Mouse (Mus musculus) ES-E14 (cell line): ENCODE measurements at regions not wholly inside any gene's neighbourhood (a gene's known extent, or its start where the extent isn't known, plus 50 kb on each side); places are given as distances from the start of the nearest gene placed in this dataset.

ENCODE experiments used
- DNase-seq: peaks from one replicate; pipeline ENCODE4 v3.0.0-alpha.2; 2013; ENCODE audit warnings: low read depth, low spot score
- H3K27ac ChIP-seq: 2 replicates; pipeline ENCODE4 v1.5.1; 2012; ENCODE audit warnings: low read depth, mild to moderate bottlenecking, low read length, moderate library complexity, mixed read lengths; ENCODE audit not compliant: poor library complexity, insufficient read depth, severe bottlenecking
- H3K36me3 ChIP-seq: 2 replicates; pipeline ENCODE4 v1.6.1; 2012; ENCODE audit warnings: mild to moderate bottlenecking, low read length, moderate library complexity, mixed read lengths; ENCODE audit not compliant: control insufficient read depth, poor library complexity, insufficient read depth, severe bottlenecking
- H3K4me1 ChIP-seq, 2 experiments: fragments of 150-350 bp in 1 of 2; sonication (generic) in 1 of 2; 2 replicates each; pipeline ENCODE4 v1.6.1; 2012; ENCODE audit warnings: low read length in 2 of 2, mild to moderate bottlenecking in 1 of 2, mixed read lengths in 1 of 2; ENCODE audit not compliant: control insufficient read depth in 2 of 2, insufficient read depth in 2 of 2, poor library complexity in 1 of 2
- H3K4me3 ChIP-seq, 2 experiments: fragments of 150-350 bp in 1 of 2; sonication (generic) in 1 of 2; 2 replicates each; pipeline ENCODE4 v1.5.1; 2012; ENCODE audit warnings: low read length in 2 of 2, low read depth in 1 of 2, mild to moderate bottlenecking in 1 of 2, mixed read lengths in 1 of 2; ENCODE audit not compliant: insufficient read depth in 1 of 2, poor library complexity in 1 of 2, severe bottlenecking in 1 of 2
- H3K9ac ChIP-seq: 2 replicates; pipeline ENCODE4 v1.6.1; 2012; ENCODE audit warnings: low read depth, mild to moderate bottlenecking, low read length, mixed read lengths; ENCODE audit not compliant: poor library complexity, insufficient read depth, severe bottlenecking
- H3K9me3 ChIP-seq: fragments of 150-350 bp; sonication (generic); 2 replicates; pipeline ENCODE4 v1.6.1; 2012; ENCODE audit warnings: low read depth, mild to moderate bottlenecking, low read length; ENCODE audit not compliant: control insufficient read depth, insufficient read depth
- CHD2 ChIP-seq: IDR thresholded peaks from 2 replicates; pipeline ENCODE4 v1.6.1; 2014; ENCODE audit warnings: mild to moderate bottlenecking, low read depth, low read length, inconsistent platforms
- HCFC1 ChIP-seq: IDR thresholded peaks from 2 replicates; pipeline ENCODE4 v1.6.1; 2012; ENCODE audit warnings: low read length, inconsistent platforms, borderline replicate concordance; ENCODE audit not compliant: insufficient read depth
- MAFK ChIP-seq: IDR thresholded peaks from 2 replicates; pipeline ENCODE4 v1.6.1; 2014; ENCODE audit warnings: mild to moderate bottlenecking, low read depth, low read length, inconsistent platforms; ENCODE audit not compliant: insufficient read depth
- ZC3H11A ChIP-seq: IDR thresholded peaks from 2 replicates; pipeline ENCODE4 v1.6.1; 2012; ENCODE audit warnings: low read depth, mild to moderate bottlenecking, inconsistent platforms, low read length, borderline replicate concordance
- ZNF384 ChIP-seq: IDR thresholded peaks from 2 replicates; pipeline ENCODE4 v1.6.1; 2012; ENCODE audit warnings: low read depth, low read length, inconsistent platforms
- in situ Hi-C, 2 experiments: fragments of 600-800 bp; cut with MboI; formaldehyde crosslinking; loops; one replicate each; pipeline ENCODE4 v1.15.1; 2025; ENCODE audit warnings: low sequenced_read_pairs in 2 of 2, inconsistent platforms in 1 of 2; ENCODE audit not compliant: unreplicated experiment in 2 of 2

DNA sequence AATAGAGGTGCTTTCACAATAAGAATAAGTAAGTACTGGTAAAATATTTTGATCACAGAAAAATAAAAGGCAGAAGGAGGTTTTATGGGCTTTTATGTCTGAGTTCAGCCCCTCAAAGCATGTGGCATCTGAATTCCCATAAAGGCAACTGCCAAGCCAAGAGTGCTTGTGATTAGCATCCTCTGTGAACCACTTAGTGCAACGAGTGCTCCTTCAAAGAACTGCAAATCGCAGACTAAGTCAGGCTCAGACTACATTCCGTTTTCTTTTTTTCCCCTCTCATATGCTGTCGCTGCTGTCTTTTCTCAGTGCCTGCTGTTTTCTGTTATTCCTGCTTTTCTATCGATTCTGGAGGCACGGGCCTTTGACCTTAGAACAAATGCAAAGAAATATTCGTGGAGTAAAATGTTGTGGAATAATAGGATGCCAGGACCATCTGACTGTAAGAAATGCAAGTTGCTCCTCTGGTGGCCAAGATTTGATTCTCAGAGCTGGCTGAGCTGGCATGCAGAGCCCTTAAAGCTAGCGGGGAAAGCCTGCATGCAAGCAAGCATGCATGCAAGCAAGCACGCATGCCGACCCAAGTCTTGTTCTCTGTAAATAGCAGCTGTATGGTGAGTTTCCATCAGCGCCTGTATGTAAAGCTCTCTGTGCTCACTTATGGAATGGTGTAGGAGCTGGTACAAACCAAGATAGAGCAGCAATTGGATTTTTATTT is 91.8 kb upstream of the Bnc2 start:
- no peaks in the 10 kb centered on the region for H3K9me3 ChIP-seq
- no peaks in the 10 kb centered on the region for H3K36me3 ChIP-seq
- no peak overlapping the region for H3K9ac ChIP-seq
- no peaks in the 10 kb centered on the region for H3K4me1 ChIP-seq
- in situ Hi-C loops: no loop called here
- no peak for DNase-seq
- TF ChIP-seq CHD2: no peak
- TF ChIP-seq MAFK: no peak
- no peak for TF ChIP-seq HCFC1
- no peak overlapping the region for H3K4me3 ChIP-seq
- no peak overlapping the region for H3K27ac ChIP-seq

DNA sequence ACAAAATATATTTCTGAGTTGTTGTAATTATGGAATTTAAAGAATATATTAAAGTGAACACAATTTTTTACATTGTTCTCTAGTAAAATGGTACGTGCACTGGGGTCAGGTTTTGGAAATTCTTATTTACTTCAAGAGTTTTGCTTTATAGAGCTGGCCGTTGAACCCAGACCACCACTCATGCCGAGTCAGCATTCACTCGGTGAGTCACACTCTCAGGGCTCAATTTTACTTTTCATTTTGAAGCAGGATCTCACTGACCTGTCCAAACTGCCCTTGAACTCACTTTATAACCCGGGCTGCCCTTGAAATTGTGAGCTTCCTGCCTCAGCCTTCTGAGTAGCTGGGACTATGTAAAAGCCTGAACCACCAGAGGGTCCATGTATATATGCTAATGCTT is 82.1 kb upstream of the Bnc2 start:
- Histone ChIP-seq H3K36me3 (no peaks in the 10 kb centered on the region), H3K9ac (no peak overlapping the region), H3K9me3 (no peaks in the 10 kb centered on the region), H3K4me1 (no peaks in the 10 kb centered on the region), H3K27ac (no peak overlapping the region), H3K4me3 (no peak overlapping the region)
- no peak for TF ChIP-seq HCFC1
- peak; percentile 51; the same call in 1 of the 2 replicates for TF ChIP-seq MAFK
- TF ChIP-seq ZNF384: no peak
- no peak for TF ChIP-seq CHD2
- DNase-seq: no peak
- in situ Hi-C loops: no loop called here

GRCm38 (mm10) chr4:84752613-84753185 is 77.6 kb upstream of the Bnc2 start:
- no peaks in the 10 kb centered on the region for H3K4me1 ChIP-seq
- no peak overlapping the region for H3K27ac ChIP-seq
- no peaks in the 10 kb centered on the region for H3K9me3 ChIP-seq

GRCm38 (mm10) chr4:84741301-84741700 is 66.2 kb upstream of the Bnc2 start:
- no peak overlapping the region for H3K4me3 ChIP-seq
- TF ChIP-seq HCFC1 (no peak), MAFK (no peak), ZNF384 (no peak), ZC3H11A (no peak), CHD2 (no peak)
- no peak overlapping the region for H3K27ac ChIP-seq
- no peaks in the 10 kb centered on the region for H3K36me3 ChIP-seq
- no peaks in the 10 kb centered on the region for H3K4me1 ChIP-seq
- in situ Hi-C loops: no loop called here
- no peaks in the 10 kb centered on the region for H3K9me3 ChIP-seq
- no peak for DNase-seq
- no peak overlapping the region for H3K9ac ChIP-seq

More at GRCm38 (mm10) chr4:84752613-84753185, 77.6 kb upstream of the Bnc2 start:
- in situ Hi-C loops: no loop called here
- no peak overlapping the region for H3K9ac ChIP-seq
- no peaks in the 10 kb centered on the region for H3K36me3 ChIP-seq
- no peak for TF ChIP-seq CHD2
- TF ChIP-seq HCFC1: no peak
- no peak for TF ChIP-seq ZC3H11A
- TF ChIP-seq ZNF384: no peak
- TF ChIP-seq MAFK: no peak
- H3K4me3 ChIP-seq: no peak overlapping the region
- DNase-seq: no peak
